Mouse (Mus musculus) erythroblast, embryonic 14.5 days (primary cell): ENCODE measurements around the gene Usp20.

ENCODE experiments used
- GATA1 ChIP-seq: IDR thresholded peaks from 2 replicates; pipeline ENCODE4 v1.6.1; 2012; ENCODE audit warnings: low read length, inconsistent platforms, mixed read lengths
- TAL1 ChIP-seq: IDR thresholded peaks from 3 replicates; pipeline ENCODE4 v1.6.1; 2012; ENCODE audit warnings: low read length, inconsistent platforms, mixed read lengths

DNA sequence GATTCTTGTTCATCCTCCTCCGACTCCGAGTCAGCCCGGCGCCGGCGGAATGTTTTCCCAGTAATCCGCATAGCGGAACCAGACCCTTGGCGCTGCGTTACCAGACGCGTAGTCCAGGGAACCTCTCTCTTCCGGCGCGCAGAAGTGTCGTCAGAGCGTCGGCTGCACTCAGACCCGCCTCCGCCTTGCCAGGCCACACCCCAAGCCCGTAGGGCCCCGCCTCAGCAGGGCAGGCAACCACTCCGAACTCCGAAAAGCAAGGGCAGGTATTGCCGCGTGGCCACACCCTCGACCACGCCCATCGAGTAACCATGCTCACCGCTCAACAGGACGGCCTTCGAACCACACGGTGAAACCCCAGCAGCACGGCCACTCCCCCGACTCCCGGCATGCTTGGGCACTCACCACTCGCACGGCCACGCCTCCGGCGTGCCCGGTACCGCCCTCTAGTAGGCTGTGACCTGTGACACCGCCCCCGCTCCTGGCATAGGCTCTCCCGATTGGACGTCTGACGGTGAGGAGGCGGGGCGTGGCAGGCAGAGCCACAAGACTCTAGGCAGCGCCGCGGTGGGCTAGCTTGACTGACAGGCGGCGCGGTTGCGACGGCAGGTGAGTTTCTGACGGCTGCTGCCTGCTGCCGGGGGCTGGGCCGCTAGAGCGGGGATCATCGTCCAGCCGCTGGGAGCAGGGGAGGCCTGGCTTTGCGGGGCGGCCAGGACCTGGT lies at the start of gene Usp20, which contains the start of gene BC005624:
- no peak for TF ChIP-seq GATA1
- no peak for TF ChIP-seq TAL1
